Comparison of ENCODE assay signal across 24 mouse cellular contexts in genomic region chr2:72379425-72379824, GRCm38 (mm10).
DNase-seq lines count a peak whose midpoint lies in the region; ATAC-seq and TF ChIP-seq lines count a peak whose summit lies in the region.
"Had no signal": no experiment of that assay in that cellular context is flagged by ENCODE, and none has a peak within 500 bp of the region (broad histone marks: within the 10 kb centered on the region; RNA-seq: fewer than 3 reads in every experiment).

No protein-coding gene starts in this region.

- 95% methylated on average over 11 of the region's 11 CpGs for WGBS in forebrain, postnatal 0 days
- 94% methylated on average over 11 of the region's 11 CpGs for WGBS in embryonic facial prominence, embryonic 10.5 days

- no peak overlapping the region for H3K27ac ChIP-seq in forebrain, postnatal 0 days (ENCODE audit: low read depth, low read length)
- no peak overlapping the region for H3K27ac ChIP-seq in embryonic facial prominence, embryonic 10.5 days (replicated peaks)
- H3K27ac ChIP-seq: forebrain, embryonic 13.5 days; gastrocnemius, adult 2 months; heart, adult 2 months; heart, embryonic 15.5 days; hindbrain, embryonic 15.5 days had no signal

- no peaks in the 10 kb centered on the region for H3K4me1 ChIP-seq in forebrain, postnatal 0 days (ENCODE audit: insufficient read depth)
- H3K4me1 ChIP-seq in embryonic facial prominence, embryonic 10.5 days: 0 out of 2 replicates have a peak, but pooled peaks cover 5% of the 10 kb centered on the region
- H3K4me1 ChIP-seq: forebrain, embryonic 13.5 days had no signal

- no peaks in the 10 kb centered on the region for H3K27me3 ChIP-seq in forebrain, postnatal 0 days (ENCODE audit: insufficient read depth, low read length)
- H3K27me3 ChIP-seq in embryonic facial prominence, embryonic 10.5 days (replicated peaks; ENCODE audit: low read depth, poor library complexity, severe bottlenecking): no peaks in the 10 kb centered on the region
- H3K27me3 ChIP-seq: forebrain, embryonic 13.5 days; heart, embryonic 15.5 days; hindbrain, embryonic 15.5 days; Patski had no signal

- no peak overlapping the region for H3K4me3 ChIP-seq in forebrain, postnatal 0 days (ENCODE audit: low read depth, low read length)
- no peak overlapping the region for H3K4me3 ChIP-seq in embryonic facial prominence, embryonic 10.5 days
- H3K4me3 ChIP-seq: forebrain, embryonic 13.5 days; gastrocnemius, adult 2 months; heart, adult 2 months; heart, embryonic 15.5 days; hindbrain, embryonic 15.5 days had no signal

- ATAC-seq in hematopoietic stem cell, adult 5-6 weeks (replicated peaks in 1 of 2; ENCODE audit: insufficient read depth in 1 of 2, low FRiP score in 2 of 2, low TSS enrichment in 1 of 2, low read depth in 1 of 2, poor library complexity in 2 of 2, severe bottlenecking in 2 of 2): peak; percentile 50 to 84
- ATAC-seq in monocyte, adult 5-6 weeks (replicated peaks; ENCODE audit: insufficient number of reproducible peaks, low FRiP score, low TSS enrichment, poor library complexity, severe bottlenecking): peak; percentile 82
- no peak for ATAC-seq in forebrain, postnatal 0 days
- ATAC-seq: forebrain, embryonic 13.5 days; intestine, embryonic 16.5 days; Patski had no signal

- DNase-seq in B cell, adult 2 months: peak; percentile 19 to 22
- DNase-seq in MEL-GATA-1-ER (ENCODE audit: extremely low read depth, low read depth): peak; percentile 23
- no peak for DNase-seq in forebrain, postnatal 0 days
- no peak for DNase-seq in adrenal gland, postnatal 10 days
- DNase-seq in MN1 (ENCODE audit: low spot score): no peak
- DNase-seq in embryonic facial prominence, embryonic 10.5 days (ENCODE audit: low spot score): no peak
- DNase-seq: adrenal gland, adult 2 months; adrenal gland, postnatal 36 days; cerebellum, adult 11 months; cerebellum, adult 9-10 months; cerebellum, postnatal 25 days; gastrocnemius, adult 2 months; gastrocnemius, postnatal 36 days; heart, adult 2 months; heart, postnatal 14 days had no signal

- no peak overlapping the region for H3K9ac ChIP-seq in forebrain, postnatal 0 days
- H3K9ac ChIP-seq: forebrain, embryonic 13.5 days; heart, embryonic 15.5 days; hindbrain, embryonic 15.5 days had no signal

- no peaks in the 10 kb centered on the region for H3K36me3 ChIP-seq in forebrain, postnatal 0 days (ENCODE audit: insufficient read depth)
- peaks cover 10% of the 10 kb centered on the region for H3K36me3 ChIP-seq in embryonic facial prominence, embryonic 10.5 days (replicated peaks)
- H3K36me3 ChIP-seq: hindbrain, embryonic 15.5 days had no signal

- H3K9me3 ChIP-seq in forebrain, postnatal 0 days (ENCODE audit: low read length): no peaks in the 10 kb centered on the region
- H3K9me3 ChIP-seq in embryonic facial prominence, embryonic 10.5 days: no peaks in the 10 kb centered on the region
- H3K9me3 ChIP-seq: forebrain, embryonic 13.5 days; G1E; heart, embryonic 15.5 days; hindbrain, embryonic 15.5 days had no signal

- no peak overlapping the region for H3K4me2 ChIP-seq in forebrain, postnatal 0 days (ENCODE audit: low read depth)
- H3K4me2 ChIP-seq: forebrain, embryonic 13.5 days; heart, embryonic 11.5 days; heart, embryonic 15.5 days; hindbrain, embryonic 15.5 days had no signal

- no peak for TF ChIP-seq CTCF in forebrain, postnatal 0 days (IDR thresholded peaks at IDR 0.05; ENCODE audit: low read depth)

Comparison
In these comparisons a context has a peak if more than half of its experiments do, and no peak if none do; other contexts are left out.
1. DNase-seq: peak in B cell, adult 2 months (2 of 2) and MEL-GATA-1-ER (single experiment); none in forebrain, postnatal 0 days (single experiment), adrenal gland, postnatal 10 days (single experiment), MN1 (single experiment) and embryonic facial prominence, embryonic 10.5 days (single experiment).